Mouse (Mus musculus): Measurements from ENCODE around the gene Gm20696. TPM values are rescaled to one million over a fixed set of nuclear protein-coding genes. Genes with fewer than 3 reads are reported as not detected.

Gm20696 gene
- polyA plus RNA-seq, 1 experiment from 2014 or later: 6.3 TPM

DNA sequence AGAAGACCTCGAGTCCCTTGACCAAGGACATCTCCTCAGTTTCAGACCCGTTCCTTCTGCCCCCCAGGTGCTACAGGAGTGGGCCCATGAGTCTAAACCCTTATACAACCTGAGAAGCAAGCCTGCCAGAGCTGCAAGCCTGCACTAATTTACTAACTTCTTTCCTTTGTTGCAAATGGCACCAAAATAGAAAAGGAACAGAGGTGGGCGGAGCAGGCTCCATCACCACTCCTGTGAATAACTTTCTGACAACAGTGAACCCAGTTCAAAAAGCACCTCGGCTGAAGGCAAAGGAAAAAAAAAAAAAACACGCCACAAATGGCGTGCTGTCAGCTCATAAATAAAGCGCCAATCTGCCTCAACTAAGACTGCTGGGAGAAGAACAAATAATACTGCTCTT, 225.5 kb downstream of the Gm20696 start:
- H3K36me3 ChIP-seq (ENCODE audit: control insufficient read depth, insufficient read depth): no peaks in the 10 kb centered on the region
- no peak overlapping the region for H3K9ac ChIP-seq (replicated peaks; ENCODE audit: low read depth, low read length)
- no peak overlapping the region for H3K4me3 ChIP-seq (replicated peaks; ENCODE audit: low read length)
- no peak overlapping the region for H3K4me2 ChIP-seq (ENCODE audit: low read length)
- 58% methylated on average over 7 of the region's 7 CpGs for WGBS
- peaks cover 18% of the 10 kb centered on the region for H3K4me1 ChIP-seq (replicated peaks; ENCODE audit: control insufficient read depth, insufficient read depth, low read length)
- H3K27ac ChIP-seq (ENCODE audit: low read length): no peak overlapping the region
- no peaks in the 10 kb centered on the region for H3K27me3 ChIP-seq (replicated peaks; ENCODE audit: control insufficient read depth, insufficient read depth, low read length)
- no peaks in the 10 kb centered on the region for H3K9me3 ChIP-seq (ENCODE audit: control insufficient read depth, low read length)
- ATAC-seq: no peak

GRCm38 (mm10) chr6:99440606-99441005, 226.0 kb downstream of the Gm20696 start:
- H3K27ac ChIP-seq (ENCODE audit: low read length): no peak overlapping the region
- H3K9me3 ChIP-seq (ENCODE audit: control insufficient read depth, low read length): no peaks in the 10 kb centered on the region
- H3K4me1 ChIP-seq (replicated peaks; ENCODE audit: control insufficient read depth, insufficient read depth, low read length): peaks cover 18% of the 10 kb centered on the region
- no peaks in the 10 kb centered on the region for H3K27me3 ChIP-seq (replicated peaks; ENCODE audit: control insufficient read depth, insufficient read depth, low read length)
- H3K36me3 ChIP-seq (ENCODE audit: control insufficient read depth, insufficient read depth): no peaks in the 10 kb centered on the region
- no peak overlapping the region for H3K9ac ChIP-seq (replicated peaks; ENCODE audit: low read depth, low read length)
- no peak overlapping the region for H3K4me3 ChIP-seq (replicated peaks; ENCODE audit: low read length)
- WGBS: 91% methylated on average over 2 of the region's 2 CpGs
- no peak for ATAC-seq
- no peak overlapping the region for H3K4me2 ChIP-seq (ENCODE audit: low read length)

DNA sequence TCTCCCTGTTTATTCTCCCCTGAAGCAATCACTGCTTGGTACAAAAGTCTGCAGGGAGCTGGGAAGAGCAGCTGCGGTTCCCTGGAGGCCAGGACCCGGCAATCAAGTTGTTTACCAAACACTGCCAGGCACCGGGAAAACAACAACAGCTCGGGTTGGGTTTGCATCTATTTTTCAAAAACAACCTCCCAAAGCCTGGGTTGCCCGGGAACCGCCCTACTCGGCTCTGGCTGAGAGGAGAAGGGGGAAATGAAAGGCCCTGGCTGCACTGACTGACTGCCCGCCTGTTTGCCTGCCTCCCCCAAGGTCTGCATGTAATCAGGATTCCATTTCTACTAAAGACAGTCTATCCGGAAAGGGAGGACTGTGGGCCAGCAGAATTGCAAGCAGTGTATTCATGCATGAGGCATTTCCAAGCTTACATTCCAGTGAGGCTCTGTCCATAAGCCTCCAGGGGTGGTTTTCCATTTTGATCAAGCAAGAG, 226.7 kb downstream of the Gm20696 start:
- Histone ChIP-seq H3K9me3 (ENCODE audit: control insufficient read depth, low read length) (no peaks in the 10 kb centered on the region), H3K4me1 (replicated peaks; ENCODE audit: control insufficient read depth, insufficient read depth, low read length) (peaks cover 18% of the 10 kb centered on the region), H3K9ac (replicated peaks; ENCODE audit: low read depth, low read length) (no peak overlapping the region; the same call in 1 of the 2 replicates), H3K27me3 (replicated peaks; ENCODE audit: control insufficient read depth, insufficient read depth, low read length) (no peaks in the 10 kb centered on the region), H3K27ac (ENCODE audit: low read length) (0 out of 2 replicates have a peak overlapping the region, but pooled peaks have one; percentile 13), H3K4me3 (replicated peaks; ENCODE audit: low read length) (no peak overlapping the region), H3K36me3 (ENCODE audit: control insufficient read depth, insufficient read depth) (no peaks in the 10 kb centered on the region), H3K4me2 (ENCODE audit: low read length) (peak overlapping the region; percentile 14; the same call in 1 of the 2 replicates)
- 3% methylated on average over 9 of the region's 9 CpGs for WGBS
- ATAC-seq: peak; percentile 83

DNA sequence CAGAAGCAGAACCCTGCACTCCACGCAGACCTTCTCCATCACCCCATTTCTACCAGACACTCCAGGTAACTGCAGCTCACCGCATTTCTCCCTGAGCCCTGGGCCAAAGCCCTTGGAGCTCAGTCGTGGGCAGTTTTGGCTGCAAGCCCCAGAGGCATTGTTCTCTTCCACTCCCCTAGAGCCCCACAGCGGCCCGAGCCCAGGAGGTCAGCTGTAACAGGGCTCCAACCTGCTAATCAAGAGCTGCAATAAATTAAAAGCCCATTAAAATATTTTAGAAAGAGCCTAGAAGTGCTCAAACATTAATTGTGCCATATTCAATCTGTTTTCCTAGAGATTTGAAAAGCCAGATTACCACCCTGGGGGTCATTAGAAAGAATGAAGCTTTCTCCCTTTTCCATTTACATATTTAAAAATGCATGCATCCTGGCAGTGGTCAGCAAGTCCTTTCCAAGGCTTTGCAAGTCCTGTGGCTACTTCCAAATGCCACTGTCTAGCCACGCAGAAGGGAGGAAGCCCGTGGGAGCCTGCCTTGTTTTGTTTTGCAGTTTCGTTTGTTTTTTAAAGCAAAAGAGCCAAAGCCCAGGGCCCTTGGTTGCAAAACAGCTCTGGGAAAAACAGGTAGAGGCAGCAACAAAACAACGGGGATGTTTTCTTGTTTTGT, 227.3 kb downstream of the Gm20696 start:
- Histone ChIP-seq H3K27ac (ENCODE audit: low read length) (0 out of 2 replicates have a peak overlapping the region, but pooled peaks have one; percentile 13), H3K9me3 (ENCODE audit: control insufficient read depth, low read length) (no peaks in the 10 kb centered on the region), H3K4me3 (replicated peaks; ENCODE audit: low read length) (no peak overlapping the region), H3K27me3 (replicated peaks; ENCODE audit: control insufficient read depth, insufficient read depth, low read length) (no peaks in the 10 kb centered on the region), H3K9ac (replicated peaks; ENCODE audit: low read depth, low read length) (no peak overlapping the region; the same call in 1 of the 2 replicates), H3K4me1 (replicated peaks; ENCODE audit: control insufficient read depth, insufficient read depth, low read length) (peaks cover 18% of the 10 kb centered on the region), H3K36me3 (ENCODE audit: control insufficient read depth, insufficient read depth) (peaks cover 2% of the 10 kb centered on the region; the same call in 1 of the 2 replicates), H3K4me2 (ENCODE audit: low read length) (peak overlapping the region; percentile 14; the same call in 1 of the 2 replicates)
- ATAC-seq: peak; percentile 76
- WGBS: 4% methylated on average over 9 of the region's 9 CpGs

DNA sequence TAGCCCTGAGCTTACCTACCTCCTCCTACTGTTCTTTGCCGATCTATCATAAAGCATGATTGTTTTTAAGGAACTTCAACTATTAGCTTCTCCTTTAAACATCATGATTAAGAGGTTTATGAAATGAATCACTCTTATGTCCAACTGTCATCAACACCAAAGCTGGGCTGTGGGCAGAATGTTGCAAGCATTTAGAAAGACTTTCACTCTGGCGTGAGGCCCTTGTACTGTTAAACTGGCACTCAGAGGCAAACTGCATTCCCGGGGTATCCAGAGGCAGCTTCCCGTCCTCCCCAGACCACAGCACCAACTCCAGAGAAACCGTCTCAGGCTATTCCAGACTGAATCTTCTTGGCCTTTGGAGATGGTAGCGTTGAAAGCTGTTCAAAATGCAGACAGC, 230.2 kb downstream of the Gm20696 start:
- Histone ChIP-seq H3K9ac (replicated peaks; ENCODE audit: low read depth, low read length) (no peak overlapping the region), H3K36me3 (ENCODE audit: control insufficient read depth, insufficient read depth) (peaks cover 2% of the 10 kb centered on the region; the same call in 1 of the 2 replicates), H3K4me1 (replicated peaks; ENCODE audit: control insufficient read depth, insufficient read depth, low read length) (peaks cover 23% of the 10 kb centered on the region), H3K27me3 (replicated peaks; ENCODE audit: control insufficient read depth, insufficient read depth, low read length) (no peaks in the 10 kb centered on the region), H3K9me3 (ENCODE audit: control insufficient read depth, low read length) (no peaks in the 10 kb centered on the region), H3K4me2 (ENCODE audit: low read length) (no peak overlapping the region), H3K4me3 (replicated peaks; ENCODE audit: low read length) (no peak overlapping the region), H3K27ac (ENCODE audit: low read length) (no peak overlapping the region)
- 88% methylated on average over 6 of the region's 6 CpGs for WGBS
- no peak for ATAC-seq

GRCm38 (mm10) chr6:99435140-99435539, 231.5 kb downstream of the Gm20696 start:
- ATAC-seq: no peak
- no peak overlapping the region for H3K27ac ChIP-seq (ENCODE audit: low read length)
- no peaks in the 10 kb centered on the region for H3K27me3 ChIP-seq (replicated peaks; ENCODE audit: control insufficient read depth, insufficient read depth, low read length)
- no peaks in the 10 kb centered on the region for H3K9me3 ChIP-seq (ENCODE audit: control insufficient read depth, low read length)
- 96% methylated on average over 10 of the region's 10 CpGs for WGBS
- no peak overlapping the region for H3K4me3 ChIP-seq (replicated peaks; ENCODE audit: low read length)
- H3K9ac ChIP-seq (replicated peaks; ENCODE audit: low read depth, low read length): no peak overlapping the region
- H3K36me3 ChIP-seq (ENCODE audit: control insufficient read depth, insufficient read depth): peaks cover 2% of the 10 kb centered on the region; the same call in 1 of the 2 replicates
- H3K4me2 ChIP-seq (ENCODE audit: low read length): no peak overlapping the region
- H3K4me1 ChIP-seq (replicated peaks; ENCODE audit: control insufficient read depth, insufficient read depth, low read length): peaks cover 23% of the 10 kb centered on the region

- Histone ChIP-seq H3K27me3 (replicated peaks; ENCODE audit: control insufficient read depth, insufficient read depth, low read length) (no peaks in the 10 kb centered on the region), H3K4me3 (replicated peaks; ENCODE audit: low read length) (no peak overlapping the region), H3K4me2 (ENCODE audit: low read length) (no peak overlapping the region), H3K9me3 (ENCODE audit: control insufficient read depth, low read length) (no peaks in the 10 kb centered on the region), H3K27ac (ENCODE audit: low read length) (no peak overlapping the region), H3K4me1 (replicated peaks; ENCODE audit: control insufficient read depth, insufficient read depth, low read length) (peaks cover 10% of the 10 kb centered on the region), H3K9ac (replicated peaks; ENCODE audit: low read depth, low read length) (no peak overlapping the region), H3K36me3 (ENCODE audit: control insufficient read depth, insufficient read depth) (peaks cover 2% of the 10 kb centered on the region; the same call in 1 of the 2 replicates)
- ATAC-seq: no peak
- 90% methylated on average over 9 of the region's 9 CpGs for WGBS
Measured at GRCm38 (mm10) chr6:99433006-99433405, 233.6 kb downstream of the Gm20696 start.

DNA sequence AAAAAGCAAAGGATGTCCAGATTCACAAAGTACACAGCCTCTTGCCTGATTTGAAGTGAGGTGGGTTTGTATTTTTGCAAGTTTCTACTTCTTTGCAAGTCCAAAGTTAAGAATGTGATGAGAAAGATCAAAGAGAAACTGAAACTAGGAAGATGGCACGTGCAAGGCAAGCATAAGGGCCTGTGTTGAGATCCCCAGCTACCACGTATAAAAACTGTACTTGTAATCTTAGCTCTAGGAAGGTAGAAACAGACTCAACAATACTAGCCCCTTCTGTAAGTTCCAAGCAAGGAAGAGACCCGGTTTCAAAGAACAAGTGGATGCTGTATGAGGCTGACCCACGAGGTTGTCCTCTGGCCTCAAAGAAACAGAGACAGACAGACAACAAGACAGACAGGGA, 234.7 kb downstream of the Gm20696 start:
- H3K4me3 ChIP-seq (replicated peaks; ENCODE audit: low read length): no peak overlapping the region
- no peak overlapping the region for H3K9ac ChIP-seq (replicated peaks; ENCODE audit: low read depth, low read length)
- H3K27me3 ChIP-seq (replicated peaks; ENCODE audit: control insufficient read depth, insufficient read depth, low read length): no peaks in the 10 kb centered on the region
- no peaks in the 10 kb centered on the region for H3K9me3 ChIP-seq (ENCODE audit: control insufficient read depth, low read length)
- H3K27ac ChIP-seq (ENCODE audit: low read length): no peak overlapping the region
- no peak overlapping the region for H3K4me2 ChIP-seq (ENCODE audit: low read length)
- ATAC-seq: no peak
- H3K36me3 ChIP-seq (ENCODE audit: control insufficient read depth, insufficient read depth): peaks cover 2% of the 10 kb centered on the region; the same call in 1 of the 2 replicates
- WGBS: 82% methylated on average over 4 of the region's 4 CpGs
- peaks cover 10% of the 10 kb centered on the region for H3K4me1 ChIP-seq (replicated peaks; ENCODE audit: control insufficient read depth, insufficient read depth, low read length)

DNA sequence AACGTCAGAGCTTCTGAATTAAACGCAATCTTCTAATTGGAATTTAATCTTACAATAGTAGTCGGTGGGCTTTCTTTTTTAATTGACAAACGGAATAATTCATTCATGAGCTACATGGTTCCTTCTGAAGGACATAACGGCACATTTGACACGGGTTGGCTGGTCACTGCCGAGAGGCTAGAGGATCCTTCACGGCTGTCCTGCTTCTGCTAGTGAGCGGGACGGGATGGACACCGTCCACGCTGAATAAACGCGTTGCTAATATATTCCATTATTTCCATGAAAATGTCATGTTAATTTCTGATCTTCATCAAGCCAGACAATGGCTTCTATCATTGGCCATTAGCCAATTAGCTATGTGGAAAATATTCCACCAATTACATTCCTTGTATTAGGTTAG, 236.0 kb downstream of the Gm20696 start:
- WGBS: 61% methylated on average over 14 of the region's 14 CpGs

More for the DNA sequence above, 236.0 kb downstream of the Gm20696 start:
- peaks cover 10% of the 10 kb centered on the region for H3K4me1 ChIP-seq (replicated peaks; ENCODE audit: control insufficient read depth, insufficient read depth, low read length)
- H3K9ac ChIP-seq (replicated peaks; ENCODE audit: low read depth, low read length): no peak overlapping the region
- peaks cover 2% of the 10 kb centered on the region; the same call in 1 of the 2 replicates for H3K36me3 ChIP-seq (ENCODE audit: control insufficient read depth, insufficient read depth)
- no peak overlapping the region for H3K4me3 ChIP-seq (replicated peaks; ENCODE audit: low read length)
- no peak for ATAC-seq
- H3K9me3 ChIP-seq (ENCODE audit: control insufficient read depth, low read length): no peaks in the 10 kb centered on the region
- no peak overlapping the region for H3K4me2 ChIP-seq (ENCODE audit: low read length)
- H3K27ac ChIP-seq (ENCODE audit: low read length): no peak overlapping the region
- H3K27me3 ChIP-seq (replicated peaks; ENCODE audit: control insufficient read depth, insufficient read depth, low read length): no peaks in the 10 kb centered on the region
